Mouse (Mus musculus): Measurements from ENCODE around the gene Ccno. TPM values are rescaled to one million over a fixed set of nuclear protein-coding genes. Genes with fewer than 3 reads are reported as not detected.

Gene Ccno
- under 1 TPM in 8 of 26 experiments, not detected in 18; 0.34 to 0.98 (median 0.61) TPM for total RNA-seq (2018; cell fraction: chromatin; rRNA removed)
- total RNA-seq (2018; cell fraction: cytosol; rRNA removed) = under 1 TPM in 18 of 26 experiments, not detected in 8; 0.07 to 0.51 (median 0.12) TPM
- total RNA-seq (2018; cell fraction: nucleus; rRNA removed) = 1 to 10 TPM in 2 of 26 experiments, under 1 TPM in 8, not detected in 16; 0.20 to 1.1 (median 0.49) TPM
- not detected in 3 replicates for polyA plus RNA-seq (2018)

GRCm38 (mm10) chr13:112987532-112987943, at the start of gene Ccno:
Gene Ccno, plus strand, starts transcription at chr13:112987802.
- Histone ChIP-seq H3K36me3 (ENCODE audit: inconsistent target) (no peaks in the 10 kb centered on the region), H3K79me2 (ENCODE audit: inconsistent target) (no peaks in the 10 kb centered on the region), H3K27ac (no peak within 1 kb of the TSS), H3K4me3 (ENCODE audit: inconsistent target) (no peak within 1 kb of the TSS; the same call in 1 of the 2 replicates)
- 0% methylated on average over 42 of the region's 47 CpGs for whole genome bisulfite sequencing (ENCODE audit: missing documents)

- Histone ChIP-seq H3K36me3 (ENCODE audit: inconsistent target) (peaks cover 49% of the 10 kb centered on the region; the same call in 1 of the 2 replicates), H3K4me3 (ENCODE audit: inconsistent target) (no peak overlapping the region), H3K79me2 (ENCODE audit: inconsistent target) (no peaks in the 10 kb centered on the region), H3K27ac (no peak overlapping the region)
- 94% methylated on average over 8 of the region's 8 CpGs for WGBS (ENCODE audit: missing documents)
Measured at GRCm38 (mm10) chr13:112938130-112938529, 49.5 kb upstream of the Ccno start.

- no peak overlapping the region for H3K27ac ChIP-seq
- WGBS (ENCODE audit: missing documents) = 94% methylated on average over 13 of the region's 15 CpGs
- H3K4me3 ChIP-seq (ENCODE audit: inconsistent target) = no peak overlapping the region
- H3K36me3 ChIP-seq (ENCODE audit: inconsistent target) = peaks cover 32% of the 10 kb centered on the region; the same call in 1 of the 2 replicates
- H3K79me2 ChIP-seq (ENCODE audit: inconsistent target) = no peaks in the 10 kb centered on the region
Measured at GRCm38 (mm10) chr13:112941879-112942330, 45.7 kb upstream of the Ccno start.

- H3K27ac ChIP-seq = no peak overlapping the region
- no peaks in the 10 kb centered on the region for H3K79me2 ChIP-seq (ENCODE audit: inconsistent target)
- peaks cover 33% of the 10 kb centered on the region; the same call in 1 of the 2 replicates for H3K36me3 ChIP-seq (ENCODE audit: inconsistent target)
- WGBS (ENCODE audit: missing documents) = 97% methylated on average over 9 of the region's 9 CpGs
- H3K4me3 ChIP-seq (ENCODE audit: inconsistent target) = no peak overlapping the region
Measured at GRCm38 (mm10) chr13:112945312-112945711, 42.3 kb upstream of the Ccno start.

- 59% methylated on average over 6 of the region's 6 CpGs for WGBS (ENCODE audit: missing documents)
- Histone ChIP-seq H3K36me3 (ENCODE audit: inconsistent target) (peaks cover 33% of the 10 kb centered on the region; the same call in 1 of the 2 replicates), H3K4me3 (ENCODE audit: inconsistent target) (no peak overlapping the region), H3K27ac (no peak overlapping the region), H3K79me2 (ENCODE audit: inconsistent target) (no peaks in the 10 kb centered on the region)
Measured at GRCm38 (mm10) chr13:112945900-112946299, 41.7 kb upstream of the Ccno start.

GRCm38 (mm10) chr13:112954067-112954466, 33.5 kb upstream of the Ccno start:
- 95% methylated on average over 7 of the region's 8 CpGs for WGBS (ENCODE audit: missing documents)
- H3K36me3 ChIP-seq (ENCODE audit: inconsistent target) = peaks cover 33% of the 10 kb centered on the region

GRCm38 (mm10) chr13:112963081-112963480, 24.5 kb upstream of the Ccno start:
- no peaks in the 10 kb centered on the region for H3K79me2 ChIP-seq (ENCODE audit: inconsistent target)
- WGBS (ENCODE audit: missing documents) = 94% methylated on average over 5 of the region's 5 CpGs
- no peak overlapping the region for H3K27ac ChIP-seq
- H3K4me3 ChIP-seq (ENCODE audit: inconsistent target) = no peak overlapping the region
- peaks cover 44% of the 10 kb centered on the region for H3K36me3 ChIP-seq (ENCODE audit: inconsistent target)

More at GRCm38 (mm10) chr13:112954067-112954466, 33.5 kb upstream of the Ccno start:
- no peaks in the 10 kb centered on the region for H3K79me2 ChIP-seq (ENCODE audit: inconsistent target)
- no peak overlapping the region for H3K27ac ChIP-seq
- no peak overlapping the region for H3K4me3 ChIP-seq (ENCODE audit: inconsistent target)

- H3K27ac ChIP-seq = no peak overlapping the region
- H3K4me3 ChIP-seq (ENCODE audit: inconsistent target) = no peak overlapping the region
- H3K36me3 ChIP-seq (ENCODE audit: inconsistent target) = peaks cover 43% of the 10 kb centered on the region
- H3K79me2 ChIP-seq (ENCODE audit: inconsistent target) = no peaks in the 10 kb centered on the region
- 94% methylated on average over 12 of the region's 12 CpGs for WGBS (ENCODE audit: missing documents)
Measured at GRCm38 (mm10) chr13:112964421-112964820, 23.2 kb upstream of the Ccno start.

- 92% methylated on average over 5 of the region's 5 CpGs for WGBS (ENCODE audit: missing documents)
- Histone ChIP-seq H3K36me3 (ENCODE audit: inconsistent target) (peaks cover 43% of the 10 kb centered on the region), H3K79me2 (ENCODE audit: inconsistent target) (no peaks in the 10 kb centered on the region), H3K4me3 (ENCODE audit: inconsistent target) (no peak overlapping the region), H3K27ac (no peak overlapping the region)
Measured at GRCm38 (mm10) chr13:112967267-112967666, 20.3 kb upstream of the Ccno start.

DNA sequence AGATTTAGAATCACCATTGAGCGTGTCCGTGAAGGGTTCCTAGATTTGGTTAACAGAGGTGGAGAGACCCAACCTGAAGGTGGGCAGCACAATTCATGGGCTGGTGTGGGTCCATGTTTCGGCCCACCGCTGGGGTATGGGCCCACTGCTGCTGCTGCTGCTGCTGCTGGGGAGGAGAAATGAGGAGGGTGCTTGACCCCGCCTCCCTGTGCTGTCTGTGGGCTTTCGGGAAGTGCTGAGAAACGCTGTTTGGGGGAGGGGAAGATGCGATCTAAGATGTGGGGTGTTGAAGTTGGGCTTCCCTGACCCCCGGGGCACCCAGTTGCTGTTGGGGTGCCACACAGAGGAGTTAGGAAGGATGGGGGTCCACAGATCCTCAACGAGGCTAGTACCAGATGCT, 10.9 kb upstream of the Ccno start:
- 26% methylated on average over 10 of the region's 10 CpGs for WGBS (ENCODE audit: missing documents)
- H3K79me2 ChIP-seq (ENCODE audit: inconsistent target) = no peaks in the 10 kb centered on the region
- H3K4me3 ChIP-seq (ENCODE audit: inconsistent target) = no peak overlapping the region
- no peak overlapping the region for H3K27ac ChIP-seq
- no peaks in the 10 kb centered on the region for H3K36me3 ChIP-seq (ENCODE audit: inconsistent target)

DNA sequence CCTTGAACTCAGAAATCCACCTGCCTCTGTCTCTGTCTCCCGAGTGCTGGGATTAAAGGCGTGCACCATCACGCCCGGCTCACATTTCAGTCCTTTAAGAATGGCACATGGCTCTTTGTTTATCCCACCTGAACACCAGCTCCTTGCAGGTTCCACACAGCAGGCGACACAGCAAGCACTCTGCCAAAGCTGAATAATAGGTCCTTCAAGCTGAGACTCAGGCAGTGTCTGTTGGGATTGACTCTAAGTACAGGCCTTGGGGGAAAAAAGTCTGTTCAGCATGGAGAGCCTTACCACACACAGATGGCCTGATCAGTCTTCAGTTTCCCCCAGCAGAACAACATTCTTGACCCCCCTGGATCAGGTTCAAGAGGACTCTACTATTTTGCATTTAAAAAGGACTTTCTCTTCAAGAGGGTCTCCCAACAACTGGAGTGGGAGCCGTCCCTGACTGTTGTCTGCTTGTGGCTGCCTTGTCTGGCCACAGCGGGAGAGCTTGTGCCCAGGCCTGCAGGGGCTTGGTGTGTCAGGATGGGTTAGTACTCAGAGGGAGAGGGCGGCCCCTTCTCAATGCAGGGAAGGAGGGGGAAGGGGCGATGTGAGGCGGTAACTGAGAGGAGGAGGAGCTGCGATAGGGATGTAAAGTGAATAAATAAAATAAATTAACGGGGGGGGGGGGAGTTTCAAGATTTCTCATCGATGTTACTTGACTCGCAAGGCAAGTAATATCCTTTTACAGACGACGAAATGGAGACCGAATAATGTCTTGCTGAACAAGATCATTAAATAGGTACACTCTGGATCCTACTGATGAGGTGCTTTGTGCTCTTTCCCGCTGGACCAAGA, 1.8 kb upstream of the Ccno start:
- no peaks in the 10 kb centered on the region for H3K79me2 ChIP-seq (ENCODE audit: inconsistent target)
- no peak overlapping the region for H3K27ac ChIP-seq
- no peaks in the 10 kb centered on the region for H3K36me3 ChIP-seq (ENCODE audit: inconsistent target)
- no peak overlapping the region for H3K4me3 ChIP-seq (ENCODE audit: inconsistent target)
- 34% methylated on average over 18 of the region's 18 CpGs for WGBS (ENCODE audit: missing documents)

GRCm38 (mm10) chr13:112986451-112986950, 1.1 kb upstream of the Ccno start:
- 7% methylated on average over 17 of the region's 17 CpGs for WGBS (ENCODE audit: missing documents)
- no peaks in the 10 kb centered on the region for H3K36me3 ChIP-seq (ENCODE audit: inconsistent target)
- no peak overlapping the region for H3K4me3 ChIP-seq (ENCODE audit: inconsistent target)
- no peaks in the 10 kb centered on the region for H3K79me2 ChIP-seq (ENCODE audit: inconsistent target)
- H3K27ac ChIP-seq = no peak overlapping the region

DNA sequence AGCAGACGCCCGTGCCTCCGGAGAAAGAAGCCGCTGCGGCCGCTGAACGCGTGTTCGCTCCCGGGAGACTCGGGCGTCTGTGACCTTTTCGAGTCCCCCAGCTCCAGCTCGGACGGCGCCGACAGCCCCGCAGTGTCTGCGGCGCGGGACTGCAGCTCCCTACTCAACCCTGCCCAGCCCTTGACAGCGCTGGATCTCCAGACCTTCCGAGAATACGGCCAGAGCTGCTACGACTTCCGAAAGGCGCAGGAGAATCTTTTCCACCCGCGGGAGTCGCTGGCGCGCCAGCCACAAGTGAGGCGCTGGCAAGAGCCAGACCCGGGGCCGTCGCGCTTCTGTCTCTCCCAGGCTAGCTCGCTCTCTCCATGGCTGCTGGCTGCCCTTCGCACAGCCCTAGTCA, 389 bp downstream of the Ccno start:
- H3K27ac ChIP-seq = no peak overlapping the region
- under 1% methylated on average over 39 of the region's 39 CpGs for WGBS (ENCODE audit: missing documents)
- H3K4me3 ChIP-seq (ENCODE audit: inconsistent target) = no peak overlapping the region; the same call in 1 of the 2 replicates
- H3K36me3 ChIP-seq (ENCODE audit: inconsistent target) = no peaks in the 10 kb centered on the region
- H3K79me2 ChIP-seq (ENCODE audit: inconsistent target) = no peaks in the 10 kb centered on the region

- 4% methylated on average over 19 of the region's 19 CpGs for WGBS (ENCODE audit: missing documents)
- Histone ChIP-seq H3K27ac (no peak overlapping the region), H3K36me3 (ENCODE audit: inconsistent target) (no peaks in the 10 kb centered on the region), H3K79me2 (ENCODE audit: inconsistent target) (no peaks in the 10 kb centered on the region), H3K4me3 (ENCODE audit: inconsistent target) (no peak overlapping the region)
Measured at GRCm38 (mm10) chr13:112988866-112989265, 1.3 kb downstream of the Ccno start.

GRCm38 (mm10) chr13:112989541-112989940, 1.9 kb downstream of the Ccno start:
- Histone ChIP-seq H3K4me3 (ENCODE audit: inconsistent target) (no peak overlapping the region), H3K27ac (no peak overlapping the region), H3K79me2 (ENCODE audit: inconsistent target) (no peaks in the 10 kb centered on the region), H3K36me3 (ENCODE audit: inconsistent target) (no peaks in the 10 kb centered on the region)
- WGBS (ENCODE audit: missing documents) = 4% methylated on average over 23 of the region's 23 CpGs
